Mouse (Mus musculus) ES-Bruce4 (cell line): Measurements from ENCODE around the gene Rcc2. TPM values are rescaled to one million over a fixed set of nuclear protein-coding genes. Genes with fewer than 3 reads are reported as not detected.

Experiments used
- H3K27ac ChIP-seq: 2 replicates; pipeline ENCODE4 v1.5.1; 2012; ENCODE audit warnings: low read length, inconsistent platforms; ENCODE audit not compliant: insufficient read depth
- H3K27me3 ChIP-seq: 2 replicates; pipeline ENCODE4 v1.6.1; 2012; ENCODE audit warnings: mild to moderate bottlenecking, low read length, inconsistent platforms; ENCODE audit not compliant: control insufficient read depth, poor library complexity, insufficient read depth, severe bottlenecking
- H3K36me3 ChIP-seq: 2 replicates; pipeline ENCODE4 v1.6.1; 2012; ENCODE audit warnings: inconsistent platforms, mild to moderate bottlenecking, low read length, moderate library complexity; ENCODE audit not compliant: control insufficient read depth, poor library complexity, insufficient read depth, severe bottlenecking
- H3K4me1 ChIP-seq: one replicate; pipeline ENCODE4 v1.8.1; 2011; ENCODE audit warnings: low read length; ENCODE audit not compliant: control insufficient read depth, insufficient read depth
- H3K4me3 ChIP-seq: 2 replicates; pipeline ENCODE4 v1.5.1; 2011; ENCODE audit warnings: low read depth, mild to moderate bottlenecking, low read length
- H3K9ac ChIP-seq: 2 replicates; pipeline ENCODE4 v1.6.1; 2012; ENCODE audit warnings: low read depth, mild to moderate bottlenecking, inconsistent platforms; ENCODE audit not compliant: poor library complexity, severe bottlenecking
- H3K9me3 ChIP-seq: replicated peaks from 2 replicates; pipeline ENCODE4 v1.6.1; 2012; ENCODE audit warnings: mild to moderate bottlenecking, low read length, inconsistent platforms; ENCODE audit not compliant: control insufficient read depth, poor library complexity, insufficient read depth, severe bottlenecking
- CTCF ChIP-seq: IDR thresholded peaks from one replicate; pipeline ENCODE4 v1.8.1; 2011; ENCODE audit warnings: low read depth, low read length
- EP300 ChIP-seq: IDR thresholded peaks from 2 replicates; pipeline ENCODE4 v1.6.1; 2011; ENCODE audit warnings: low read depth, low read length; ENCODE audit not compliant: insufficient read depth
- POLR2A ChIP-seq: IDR thresholded peaks from one replicate; pipeline ENCODE4 v1.8.1; 2011; ENCODE audit warnings: low read length; ENCODE audit not compliant: insufficient read depth
- polyA plus RNA-seq: library from polyadenylated mRNA; stranded (reverse); fragments of >200 nt; gene quantifications from 2 replicates; pipeline ENCODE4 v1.2.4, GENCODE M21; 2011; ENCODE audit warnings: low read depth; ENCODE audit not compliant: missing spikeins, insufficient read depth, insufficient read length

The Rcc2 gene
- polyA plus RNA-seq, 1 experiment = 227 TPM

DNA sequence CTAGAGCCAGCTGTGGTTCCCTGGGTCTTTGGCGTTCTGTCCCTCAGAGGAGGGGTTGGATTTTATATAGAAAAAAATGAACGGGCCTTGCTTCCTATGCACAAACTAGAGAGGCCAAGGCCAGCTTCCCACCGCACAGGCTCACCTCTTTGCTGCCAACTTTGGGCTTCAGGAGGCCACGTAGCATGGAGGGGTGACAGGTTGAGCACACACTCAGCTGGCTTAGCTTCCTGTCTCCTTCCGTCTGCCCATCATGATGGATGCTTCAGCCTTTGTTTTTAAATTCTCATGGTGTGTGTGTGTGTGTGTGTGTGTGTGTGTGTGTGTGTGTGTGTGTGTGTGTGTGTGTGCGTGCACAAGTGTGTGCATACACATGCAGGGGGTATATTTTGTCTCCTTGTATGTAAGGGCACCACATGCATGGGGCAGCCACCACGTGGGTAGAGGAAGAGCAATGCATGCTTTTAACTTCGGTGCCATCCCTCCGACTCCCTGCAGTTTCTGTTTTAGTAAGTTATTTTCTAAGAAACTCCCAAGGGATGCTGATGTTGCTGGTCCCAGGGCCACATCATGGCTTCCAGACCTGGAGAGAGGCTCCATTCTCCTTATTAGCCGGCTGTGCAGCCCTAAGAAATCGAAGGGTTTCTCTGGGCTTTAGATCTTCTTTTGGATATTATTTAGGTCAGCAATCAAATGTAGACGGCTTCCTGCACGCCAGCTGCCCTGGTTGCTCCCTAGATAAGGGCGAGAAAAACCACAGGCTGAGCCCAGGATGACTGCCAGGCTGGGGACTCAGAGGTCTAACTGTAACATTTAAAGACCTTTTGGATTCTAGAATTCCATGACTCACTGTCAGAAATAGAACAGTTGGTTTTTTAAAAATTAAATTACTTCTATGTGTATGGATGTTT is 4.4 kb upstream of the Rcc2 start:
- H3K9me3 ChIP-seq = no peaks in the 10 kb centered on the region
- H3K4me3 ChIP-seq = no peak overlapping the region
- no peak overlapping the region for H3K27ac ChIP-seq
- no peak overlapping the region for H3K9ac ChIP-seq
- no peak for TF ChIP-seq POLR2A
- no peak for TF ChIP-seq CTCF
- TF ChIP-seq EP300 = no peak
- H3K27me3 ChIP-seq = no peaks in the 10 kb centered on the region
- no peaks in the 10 kb centered on the region for H3K36me3 ChIP-seq
- peaks cover 3% of the 10 kb centered on the region for H3K4me1 ChIP-seq

DNA sequence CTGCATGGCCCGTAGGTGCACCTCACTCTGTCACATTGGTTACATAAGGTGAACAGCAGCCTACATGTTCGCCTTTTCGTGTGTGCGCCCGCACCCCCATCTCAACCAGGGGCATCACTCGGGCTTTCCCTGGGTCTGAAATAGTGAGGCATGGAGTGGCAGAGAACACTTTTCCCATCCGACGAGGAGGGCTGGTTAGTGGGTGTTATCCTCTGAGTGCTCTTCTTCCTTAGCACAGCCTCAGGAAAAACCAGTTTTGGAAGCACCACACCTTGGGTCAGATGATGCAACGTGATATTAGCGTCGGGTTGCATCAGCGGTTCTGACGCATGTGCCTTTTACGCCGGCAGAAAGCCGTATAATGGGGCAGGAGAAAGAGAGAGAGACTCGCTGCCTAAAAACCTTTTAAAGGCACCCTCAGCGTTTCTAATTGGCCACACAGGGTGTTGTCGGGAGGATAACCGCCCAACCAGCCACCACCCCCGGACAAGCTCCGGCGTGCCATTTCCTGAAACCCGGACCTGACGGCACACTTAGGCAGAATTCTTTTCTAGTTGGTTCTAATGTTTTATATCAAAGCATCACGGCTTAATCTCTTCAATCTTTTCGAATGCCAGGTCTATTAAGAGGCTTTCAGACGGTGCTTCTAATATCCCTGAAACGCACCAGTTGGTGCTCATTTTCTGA is 757 bp upstream of the Rcc2 start:
- peak; percentile 75 for TF ChIP-seq POLR2A
- TF ChIP-seq EP300 = peak; percentile 83
- no peak for TF ChIP-seq CTCF
- peak overlapping the region; percentile 99 for H3K4me3 ChIP-seq
- H3K36me3 ChIP-seq = peaks cover 6% of the 10 kb centered on the region; the same call in 1 of the 2 replicates
- H3K4me1 ChIP-seq = peaks cover 1% of the 10 kb centered on the region
- peak overlapping the region; percentile 99 for H3K9ac ChIP-seq
- no peaks in the 10 kb centered on the region for H3K9me3 ChIP-seq
- H3K27ac ChIP-seq = peak overlapping the region; percentile 94
- H3K27me3 ChIP-seq = no peaks in the 10 kb centered on the region

DNA sequence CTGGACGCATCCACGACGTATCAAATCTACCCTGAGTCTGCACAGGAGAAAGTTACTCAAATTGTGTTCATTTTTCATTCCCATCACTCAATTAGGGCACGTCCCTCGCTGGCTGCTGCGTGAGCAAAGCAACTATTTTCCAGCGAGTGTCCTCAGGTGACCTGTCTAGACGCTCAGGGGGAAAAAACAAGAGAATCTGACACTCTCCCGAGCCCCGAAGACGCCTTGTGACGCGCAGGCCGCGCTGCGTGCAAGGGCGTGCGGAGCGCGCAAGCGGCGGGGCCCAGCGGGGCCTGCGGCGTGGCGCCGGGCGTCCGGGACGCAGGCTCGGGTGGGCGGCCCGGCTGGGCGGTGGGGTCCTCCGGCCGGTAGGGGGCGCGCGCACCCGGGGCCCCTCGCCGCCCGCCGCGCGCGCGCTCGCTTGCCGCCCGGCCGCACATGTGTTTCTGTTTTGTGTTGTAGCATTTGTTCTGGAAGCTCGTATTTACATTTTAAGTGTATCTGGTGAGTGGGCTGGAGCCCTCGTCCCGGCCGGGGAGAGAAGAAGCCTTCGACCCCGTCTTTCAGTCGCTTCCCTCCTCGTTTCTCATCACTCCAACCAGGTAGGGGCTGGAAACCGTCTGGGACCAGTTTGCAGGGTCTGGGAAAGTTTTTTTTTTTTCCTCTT is 841 bp downstream of the Rcc2 start:
- peak overlapping the region; percentile 99 for H3K4me3 ChIP-seq
- peak overlapping the region; percentile 99 for H3K9ac ChIP-seq
- H3K36me3 ChIP-seq = peaks cover 13% of the 10 kb centered on the region; the same call in 1 of the 2 replicates
- H3K27ac ChIP-seq = peak overlapping the region; percentile 94
- H3K9me3 ChIP-seq = no peaks in the 10 kb centered on the region
- TF ChIP-seq EP300 = no peak
- TF ChIP-seq POLR2A = no peak
- no peak for TF ChIP-seq CTCF
- H3K4me1 ChIP-seq = peaks cover 5% of the 10 kb centered on the region
- no peaks in the 10 kb centered on the region for H3K27me3 ChIP-seq

DNA sequence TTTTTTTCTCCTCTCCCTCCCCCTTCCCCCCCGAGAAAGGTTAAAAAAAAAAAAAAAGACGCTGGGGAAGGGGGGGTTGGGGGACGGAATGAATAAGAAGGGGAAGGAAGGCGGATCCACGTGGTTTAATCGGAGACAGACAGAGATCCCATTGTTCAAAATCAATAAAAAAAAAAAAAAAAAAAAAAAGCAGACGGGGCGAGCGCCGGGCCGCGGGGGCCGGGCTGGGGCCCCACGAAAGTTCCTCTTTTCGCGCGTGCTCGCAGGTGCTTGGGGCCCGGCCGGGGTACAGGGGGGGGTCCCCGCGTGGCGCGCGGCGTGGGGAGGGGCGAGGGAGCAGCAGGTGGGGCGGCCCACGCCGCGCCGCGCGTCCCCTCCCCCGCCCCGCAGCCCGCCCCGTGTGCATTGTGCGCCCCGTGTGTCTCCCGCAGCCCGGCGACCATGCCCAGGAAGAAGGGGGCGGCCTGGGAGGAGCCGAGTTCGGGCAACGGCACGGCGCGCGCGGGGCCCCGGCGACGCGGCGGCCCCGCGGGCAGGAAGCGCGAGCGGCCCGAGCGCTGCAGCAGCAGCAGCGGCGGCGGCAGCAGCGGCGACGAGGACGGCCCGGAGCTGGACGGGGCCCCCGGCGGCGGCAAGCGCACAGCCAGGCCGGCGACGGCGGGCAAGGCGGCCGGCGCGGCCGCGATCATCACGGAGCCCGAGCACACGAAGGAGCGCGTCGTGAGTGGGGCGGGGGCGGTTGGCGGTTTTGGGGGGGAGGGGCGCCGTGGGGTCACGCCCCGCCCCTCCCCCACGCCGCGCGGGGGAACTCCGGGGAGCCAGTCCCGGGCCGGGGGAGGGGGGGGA is 1.6 kb downstream of the Rcc2 start:
- H3K27ac ChIP-seq = peak overlapping the region; percentile 88
- peak overlapping the region; percentile 87 for H3K4me3 ChIP-seq
- TF ChIP-seq POLR2A (no peak), EP300 (no peak), CTCF (no peak)
- no peaks in the 10 kb centered on the region for H3K27me3 ChIP-seq
- no peaks in the 10 kb centered on the region for H3K9me3 ChIP-seq
- peaks cover 18% of the 10 kb centered on the region for H3K36me3 ChIP-seq
- H3K4me1 ChIP-seq = peaks cover 5% of the 10 kb centered on the region
- H3K9ac ChIP-seq = peak overlapping the region; percentile 99

DNA sequence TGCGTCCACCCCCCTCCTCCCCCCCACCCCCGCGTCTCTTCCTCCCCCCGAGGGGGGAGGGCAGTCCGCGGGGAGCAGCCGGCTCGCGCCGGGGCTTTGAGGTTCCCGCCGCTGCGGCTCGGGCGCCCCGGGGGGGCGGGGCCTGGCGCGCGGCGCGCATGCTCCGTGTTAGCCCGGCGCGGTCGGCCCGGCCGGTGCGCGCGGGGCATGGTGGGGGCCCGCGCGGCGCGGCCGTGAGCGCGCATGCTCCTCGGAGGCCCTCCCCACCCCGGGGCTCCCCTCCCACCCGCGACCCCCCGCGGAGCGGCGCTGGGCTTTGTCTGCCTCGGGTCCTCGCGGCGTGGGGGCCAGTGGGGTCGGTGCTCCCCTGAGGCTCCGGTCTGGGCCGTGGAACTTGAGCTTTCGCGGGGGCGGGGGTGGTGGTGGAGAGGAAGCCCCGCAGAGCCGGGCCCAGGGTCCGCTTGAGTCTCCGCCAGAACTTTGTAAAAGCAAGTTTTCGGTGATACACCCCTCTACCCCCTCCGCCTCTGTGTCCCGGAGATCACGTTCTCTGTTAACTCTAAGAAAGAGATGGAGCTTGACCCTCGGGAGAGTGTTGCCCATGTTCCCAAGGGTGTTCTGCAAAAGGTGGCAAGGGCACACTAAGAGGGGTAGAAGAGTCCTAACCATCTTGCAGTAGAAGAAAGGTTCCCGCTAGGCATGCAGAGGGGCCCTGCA is 2.4 kb downstream of the Rcc2 start:
- Histone ChIP-seq H3K27ac (peak overlapping the region; percentile 89), H3K4me3 (peak overlapping the region; percentile 93), H3K27me3 (no peaks in the 10 kb centered on the region), H3K9me3 (no peaks in the 10 kb centered on the region), H3K36me3 (peaks cover 26% of the 10 kb centered on the region), H3K9ac (peak overlapping the region; percentile 99), H3K4me1 (peaks cover 5% of the 10 kb centered on the region)
- no peak for TF ChIP-seq POLR2A
- no peak for TF ChIP-seq CTCF
- TF ChIP-seq EP300 = no peak
